Mouse (Mus musculus) splenic B cell, adult 2 months (primary cell): ENCODE data around the gene Pacs2.

ENCODE experiments used
- DNase-seq: peaks from one replicate; pipeline ENCODE4 v3.0.0-alpha.2; 2011; ENCODE audit warnings: low read depth, low spot score
- H3K27me3 ChIP-seq: 2 replicates; pipeline ENCODE4 v1.6.1; 2012; ENCODE audit warnings: mild to moderate bottlenecking, low read length, moderate library complexity, mixed read lengths; ENCODE audit not compliant: control insufficient read depth, poor library complexity, insufficient read depth, severe bottlenecking
- H3K36me3 ChIP-seq: 2 replicates; pipeline ENCODE4 v1.6.1; 2012; ENCODE audit warnings: mild to moderate bottlenecking, low read length, moderate library complexity, mixed read lengths; ENCODE audit not compliant: control insufficient read depth, poor library complexity, insufficient read depth, severe bottlenecking

Gene Pacs2

DNA sequence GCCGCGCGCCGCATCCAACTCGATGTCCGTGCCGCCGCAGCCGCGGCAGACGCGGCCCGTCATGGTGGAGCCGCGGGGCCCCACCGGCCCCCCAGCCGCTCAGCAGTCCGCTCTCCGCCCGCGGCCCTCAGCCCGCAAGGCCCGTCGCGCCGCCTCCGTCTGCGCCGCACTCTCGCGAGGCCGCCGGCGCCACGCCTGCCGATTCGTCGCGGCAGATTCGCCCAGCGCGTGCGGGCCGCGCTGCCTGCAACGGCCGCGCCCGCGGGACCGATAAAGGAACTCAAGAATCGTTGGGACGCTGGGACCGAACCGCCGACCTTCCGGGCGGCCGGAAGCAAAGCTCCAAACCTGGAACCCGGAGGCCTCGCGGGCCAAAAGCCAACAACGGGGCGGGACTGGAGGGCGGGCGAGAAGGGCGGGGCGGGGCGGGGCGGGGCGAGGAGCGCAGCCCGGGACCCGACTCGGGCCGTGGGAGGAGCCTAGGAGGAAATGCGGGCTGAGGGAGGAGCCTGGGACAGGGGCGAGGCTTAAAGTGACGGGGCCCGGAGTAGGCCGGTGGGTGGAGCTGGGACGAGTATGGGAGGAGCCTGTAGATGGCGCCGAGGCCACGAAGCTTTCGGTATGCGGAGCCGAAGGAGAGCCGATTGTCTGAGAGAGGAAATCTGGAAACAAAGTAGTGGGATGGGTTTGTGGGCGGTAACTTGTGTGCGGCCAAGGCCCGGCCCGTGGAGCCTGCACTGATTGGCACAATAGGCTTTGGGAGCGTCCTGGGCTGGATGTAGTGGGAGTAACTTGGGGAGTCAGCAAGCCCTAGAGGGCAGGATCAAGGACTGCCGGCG lies 13.8 kb upstream of the Pacs2 start, which contains the start of gene Brf1:
TSS of gene Brf1 (minus strand) at position 411 of the 839 bp plus-strand sequence.
- DNase-seq = peak; percentile 98
- Histone ChIP-seq H3K27me3 (no peaks in the 10 kb centered on the region), H3K36me3 (no peaks in the 10 kb centered on the region)

DNA sequence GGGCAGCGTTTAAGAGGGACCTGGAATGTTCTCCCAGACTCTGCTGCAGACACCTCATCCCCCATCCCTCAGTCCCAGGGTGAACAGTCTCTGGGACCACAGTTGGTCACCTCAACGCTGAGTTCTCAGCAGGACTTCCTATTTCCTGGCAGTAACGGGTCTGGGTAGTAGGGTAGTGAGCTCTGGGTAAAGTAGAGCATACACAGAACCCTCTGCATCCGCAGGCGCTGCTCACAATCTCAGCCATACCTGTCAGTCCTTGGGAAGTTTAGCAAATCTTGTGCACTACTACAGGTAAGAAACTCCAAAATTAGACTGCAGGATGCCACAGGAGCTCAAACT lies 13.2 kb upstream of the Pacs2 start:
- Histone ChIP-seq H3K36me3 (no peaks in the 10 kb centered on the region), H3K27me3 (no peaks in the 10 kb centered on the region)
- no peak for DNase-seq

DNA sequence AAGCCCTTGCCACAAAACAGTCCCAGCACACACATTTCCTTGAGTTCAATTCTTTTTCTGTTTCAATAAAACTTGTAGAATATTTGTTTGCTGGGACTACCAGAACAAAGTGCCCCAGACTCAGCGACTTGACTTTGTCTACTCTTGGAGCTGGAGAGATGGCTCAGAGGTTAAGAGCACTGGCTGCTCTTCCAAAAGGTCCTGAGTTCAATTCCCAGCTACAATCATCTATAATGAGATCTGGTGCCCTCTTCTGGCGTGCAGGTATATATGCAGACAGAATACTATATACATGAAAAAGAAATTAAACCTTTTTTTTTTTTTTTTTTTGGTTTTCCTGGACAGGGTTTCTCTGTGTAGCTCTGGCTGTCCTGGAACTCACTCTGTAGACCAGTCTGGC lies 11.6 kb upstream of the Pacs2 start:
- Histone ChIP-seq H3K36me3 (no peaks in the 10 kb centered on the region), H3K27me3 (no peaks in the 10 kb centered on the region)
- DNase-seq = peak; percentile 46

DNA sequence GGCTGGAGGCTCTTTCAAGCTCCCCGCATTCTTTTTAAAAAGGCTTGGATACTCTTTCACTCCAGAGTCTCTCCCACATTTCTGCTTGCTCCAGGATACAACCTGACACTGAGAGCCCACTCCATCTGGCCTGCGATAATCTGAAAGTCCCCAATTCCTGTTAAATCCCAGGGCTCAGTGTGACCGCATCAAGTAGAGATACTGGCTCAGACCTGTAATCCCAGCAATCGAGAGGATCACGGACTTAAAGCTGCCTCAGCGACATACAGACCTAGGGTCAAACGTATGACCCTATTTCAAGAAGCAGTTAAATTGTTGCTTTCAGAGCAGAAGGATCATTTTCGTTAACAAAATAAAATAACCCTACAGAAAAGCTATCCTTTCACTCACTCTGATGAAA lies 10.3 kb upstream of the Pacs2 start:
- Histone ChIP-seq H3K27me3 (no peaks in the 10 kb centered on the region), H3K36me3 (no peaks in the 10 kb centered on the region)

DNA sequence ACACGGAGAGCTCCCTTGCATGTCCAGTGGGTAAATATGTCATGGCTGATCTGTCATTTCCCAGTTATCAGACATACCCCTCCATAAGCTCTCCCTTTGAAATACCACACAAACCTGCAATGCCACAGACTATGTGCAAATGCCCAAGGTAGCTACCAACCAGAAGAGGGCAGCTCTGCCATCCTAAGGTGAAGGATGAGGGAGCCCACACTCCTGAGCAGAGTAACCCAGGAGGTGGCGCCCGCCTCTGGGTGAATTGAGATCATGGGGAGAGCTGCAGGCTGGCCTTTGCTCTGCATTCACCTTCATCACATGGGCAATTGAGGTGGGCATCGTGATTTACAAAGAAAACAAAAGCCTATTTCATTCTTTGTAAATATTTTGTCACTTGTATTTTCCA lies 9.3 kb upstream of the Pacs2 start:
- DNase-seq = peak; percentile 81
- Histone ChIP-seq H3K36me3 (no peaks in the 10 kb centered on the region), H3K27me3 (no peaks in the 10 kb centered on the region)

More for the DNA sequence above, 10.3 kb upstream of the Pacs2 start:
- no peak for DNase-seq

DNA sequence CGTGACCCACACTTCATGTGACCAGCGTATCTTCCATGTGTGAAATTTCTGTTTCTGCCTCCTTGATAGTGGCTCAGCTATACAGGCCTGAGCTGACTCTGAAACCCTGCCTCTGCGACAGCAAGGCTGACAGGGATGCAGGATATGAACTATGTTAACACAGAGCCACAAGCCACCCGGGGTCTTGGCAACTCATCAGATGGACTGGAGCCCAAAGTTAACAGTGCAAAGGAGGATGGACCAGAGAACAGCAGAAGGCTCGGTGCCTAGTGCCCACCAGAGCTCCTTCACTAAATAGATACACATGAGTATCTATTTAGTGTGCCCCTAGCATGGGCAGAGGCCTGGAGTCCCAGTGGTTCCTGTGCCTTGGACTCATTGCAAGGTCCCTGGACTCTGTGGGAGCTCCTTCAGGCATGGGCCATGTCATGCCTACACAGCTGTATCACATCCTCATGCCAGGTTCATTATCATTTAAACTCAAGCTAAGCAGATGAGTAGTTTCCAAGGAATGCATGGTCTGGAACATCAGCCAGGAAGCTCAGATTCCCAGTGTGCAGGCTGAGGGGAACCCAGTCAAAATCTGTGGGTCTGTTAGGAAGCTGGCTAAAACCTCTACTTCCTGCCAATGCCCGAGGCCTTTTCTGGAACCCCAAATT lies 2.5 kb upstream of the Pacs2 start:
- Histone ChIP-seq H3K27me3 (no peaks in the 10 kb centered on the region), H3K36me3 (no peaks in the 10 kb centered on the region)
- no peak for DNase-seq

DNA sequence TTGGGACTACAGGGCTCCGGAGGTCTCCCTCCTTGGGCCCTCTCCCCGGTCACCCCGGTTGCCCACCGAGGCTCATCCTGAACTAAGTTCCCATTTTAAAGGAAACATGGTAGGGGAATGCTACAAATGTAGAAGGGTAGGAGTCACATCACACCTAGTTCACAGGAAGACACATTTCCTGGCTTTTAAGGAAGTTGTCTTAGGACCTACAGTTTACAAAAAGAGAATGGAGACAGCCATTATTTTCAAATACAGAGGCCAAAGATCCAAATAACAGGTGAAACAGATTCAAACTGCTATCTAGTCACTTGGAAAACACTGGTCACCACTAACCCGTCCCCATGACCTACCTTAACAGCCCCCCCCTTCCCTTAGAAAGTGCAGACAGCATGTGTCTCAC lies 1.9 kb upstream of the Pacs2 start:
- no peak for DNase-seq
- Histone ChIP-seq H3K27me3 (no peaks in the 10 kb centered on the region), H3K36me3 (no peaks in the 10 kb centered on the region)

DNA sequence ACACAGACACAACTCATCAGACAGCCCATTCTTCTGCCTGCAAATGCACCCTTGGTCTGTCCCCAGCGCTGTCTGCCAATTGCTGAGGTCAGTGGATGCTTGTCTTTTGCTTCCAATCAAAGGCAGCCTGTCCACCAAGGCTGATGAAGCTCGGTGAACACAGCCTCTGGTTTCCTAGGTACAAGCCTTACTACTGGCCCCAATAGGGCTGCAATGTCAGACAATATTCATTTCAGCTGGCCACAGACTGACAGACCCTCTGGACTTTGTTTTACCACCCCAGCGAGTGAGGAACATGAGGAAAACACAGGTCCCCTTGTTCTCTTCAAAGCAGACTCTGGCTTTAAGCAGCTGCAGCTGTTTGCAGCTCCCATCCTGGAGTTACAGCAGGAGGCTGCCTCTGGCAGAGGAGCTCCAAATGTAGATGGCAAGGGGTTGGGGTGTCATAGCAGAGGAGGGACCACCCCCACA lies 1.3 kb upstream of the Pacs2 start:
- no peak for DNase-seq
- no peaks in the 10 kb centered on the region for H3K27me3 ChIP-seq
- H3K36me3 ChIP-seq = no peaks in the 10 kb centered on the region

DNA sequence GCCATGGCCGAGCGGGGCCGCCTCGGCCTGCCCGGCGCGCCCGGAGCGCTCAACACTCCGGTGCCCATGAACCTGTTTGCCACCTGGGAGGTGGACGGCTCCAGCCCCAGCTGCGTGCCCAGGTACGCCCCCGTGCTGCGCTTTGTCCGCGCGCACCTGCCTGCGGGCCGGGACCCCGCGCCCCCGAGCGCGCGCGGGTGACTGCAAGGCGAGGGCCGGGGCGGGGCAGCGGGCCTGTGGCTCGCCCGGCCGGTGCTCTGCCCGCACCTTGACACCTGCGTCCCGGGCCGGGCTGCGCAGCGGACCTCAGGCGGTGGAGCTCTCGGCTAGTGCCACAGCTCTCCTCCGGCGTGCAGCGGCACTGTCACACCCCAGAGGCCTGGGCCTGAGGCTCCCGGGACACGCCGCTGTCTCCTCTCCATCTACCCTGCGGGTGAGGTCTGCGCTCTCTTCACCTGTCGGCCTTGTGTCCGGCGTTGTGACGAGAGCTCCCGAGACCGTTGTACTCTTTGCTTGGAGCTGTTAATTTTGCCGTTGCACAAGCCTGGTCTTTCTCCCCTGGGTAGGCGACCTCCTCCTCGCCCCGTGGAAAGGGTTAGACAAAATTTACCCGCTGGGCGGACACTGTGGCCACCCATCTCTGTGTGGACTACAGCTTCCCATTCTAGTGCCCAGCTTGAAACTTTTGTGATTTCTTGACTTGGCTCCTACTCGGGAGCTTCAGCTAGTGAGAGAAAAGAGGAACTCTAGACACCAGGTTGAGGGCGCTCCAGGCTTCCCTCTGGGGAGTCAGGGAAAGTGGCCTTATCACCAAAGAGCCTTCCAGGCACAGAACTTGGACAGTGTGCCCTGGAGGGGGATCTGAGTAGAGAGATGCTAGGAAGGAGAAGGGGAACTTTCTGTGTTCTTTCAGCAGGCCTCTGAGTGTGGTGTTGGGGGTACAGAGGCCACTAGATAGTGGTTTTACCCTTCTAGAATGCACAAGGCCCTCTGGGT lies 551 bp downstream of the Pacs2 start:
- H3K36me3 ChIP-seq = no peaks in the 10 kb centered on the region
- no peaks in the 10 kb centered on the region for H3K27me3 ChIP-seq
- DNase-seq = peak; percentile 43

DNA sequence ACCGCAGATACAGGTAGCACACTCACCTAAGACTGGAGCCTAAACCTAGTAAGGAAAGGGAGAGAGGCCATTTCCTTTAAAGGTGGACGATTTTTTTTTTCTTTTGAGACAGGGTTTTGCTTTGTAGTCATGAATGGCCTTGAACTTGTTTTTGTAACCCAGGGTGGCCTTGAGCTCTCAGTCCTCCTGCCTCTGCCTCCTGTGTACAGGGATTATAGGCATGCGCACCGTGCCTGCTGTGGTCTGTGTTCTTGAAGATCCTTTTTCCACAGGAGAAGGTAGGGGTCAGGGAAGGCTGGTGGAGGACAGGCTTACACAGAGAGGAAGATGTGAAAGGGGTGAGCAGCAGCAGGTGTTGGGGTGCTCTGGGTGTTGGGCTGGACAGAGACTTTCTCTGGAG lies 1.6 kb downstream of the Pacs2 start:
- DNase-seq = no peak
- no peaks in the 10 kb centered on the region for H3K27me3 ChIP-seq
- no peaks in the 10 kb centered on the region for H3K36me3 ChIP-seq

DNA sequence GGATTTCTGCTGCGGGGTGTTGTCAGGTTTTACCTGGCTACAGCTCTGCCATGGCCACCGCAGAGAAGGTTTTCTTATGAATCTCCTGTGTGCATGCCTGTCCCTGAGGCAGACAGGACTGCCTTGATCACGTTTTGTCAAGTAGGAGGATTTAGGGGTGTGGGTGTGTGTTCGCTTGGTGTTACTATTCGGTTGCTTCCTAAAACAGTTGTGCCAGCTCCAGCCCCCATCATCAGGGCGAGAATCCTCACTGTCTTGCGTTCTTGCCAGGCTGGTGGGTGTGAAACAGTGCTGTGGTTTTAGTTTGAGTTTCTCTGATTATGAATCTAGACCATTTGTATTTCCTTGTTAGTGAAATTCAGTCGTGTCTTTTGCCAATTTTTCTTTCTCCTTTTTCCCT lies 2.7 kb downstream of the Pacs2 start:
- DNase-seq = no peak
- no peaks in the 10 kb centered on the region for H3K27me3 ChIP-seq
- no peaks in the 10 kb centered on the region for H3K36me3 ChIP-seq

DNA sequence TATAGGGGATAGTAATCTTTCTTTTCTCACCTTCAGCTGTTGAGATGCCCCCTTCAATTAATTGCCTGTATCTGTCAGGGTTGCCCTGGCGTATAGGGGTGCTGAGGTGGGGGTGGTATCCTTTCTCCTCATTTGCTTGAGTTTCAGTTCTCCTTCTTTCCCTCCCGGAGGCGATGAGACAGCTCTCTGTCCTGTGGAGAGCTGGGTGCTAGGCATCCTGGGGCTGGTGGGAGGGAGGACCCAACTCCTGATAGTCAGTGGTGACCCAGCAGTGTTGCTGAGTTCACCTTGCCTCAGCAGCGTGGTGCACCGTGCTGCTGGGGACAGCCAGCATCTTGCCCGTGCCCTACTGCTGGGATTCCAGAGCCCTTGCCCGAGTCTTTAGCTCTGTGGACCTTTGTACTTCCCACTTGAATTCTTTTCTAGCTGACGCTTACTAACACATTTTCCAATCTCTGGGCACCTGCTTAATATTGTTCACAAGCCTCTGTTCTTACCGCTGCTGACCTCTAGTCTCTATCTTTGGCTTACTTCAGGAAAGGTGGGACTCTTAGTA lies 3.2 kb downstream of the Pacs2 start:
- Histone ChIP-seq H3K27me3 (no peaks in the 10 kb centered on the region), H3K36me3 (no peaks in the 10 kb centered on the region)
- no peak for DNase-seq

DNA sequence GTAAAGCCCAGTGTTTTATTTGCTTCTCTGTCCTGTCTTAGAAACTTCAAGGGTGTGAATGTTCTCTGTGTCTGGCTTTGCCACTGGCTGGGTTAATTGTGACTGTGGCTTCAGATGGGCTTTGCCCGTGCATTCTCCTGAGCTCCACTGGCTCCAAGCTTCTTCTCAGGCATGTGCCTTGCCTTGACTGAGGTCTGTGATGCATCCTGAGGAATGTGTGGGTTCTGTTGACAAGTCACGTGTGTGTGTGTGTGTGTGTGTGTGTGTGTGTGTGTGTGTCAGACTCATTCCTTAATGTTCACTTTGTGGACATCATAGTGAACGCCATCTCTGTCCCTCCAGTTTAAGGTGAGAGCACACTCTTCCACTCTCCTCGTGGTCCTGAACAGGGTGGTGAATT lies 4.5 kb downstream of the Pacs2 start:
- no peak for DNase-seq
- H3K36me3 ChIP-seq = no peaks in the 10 kb centered on the region
- H3K27me3 ChIP-seq = no peaks in the 10 kb centered on the region

DNA sequence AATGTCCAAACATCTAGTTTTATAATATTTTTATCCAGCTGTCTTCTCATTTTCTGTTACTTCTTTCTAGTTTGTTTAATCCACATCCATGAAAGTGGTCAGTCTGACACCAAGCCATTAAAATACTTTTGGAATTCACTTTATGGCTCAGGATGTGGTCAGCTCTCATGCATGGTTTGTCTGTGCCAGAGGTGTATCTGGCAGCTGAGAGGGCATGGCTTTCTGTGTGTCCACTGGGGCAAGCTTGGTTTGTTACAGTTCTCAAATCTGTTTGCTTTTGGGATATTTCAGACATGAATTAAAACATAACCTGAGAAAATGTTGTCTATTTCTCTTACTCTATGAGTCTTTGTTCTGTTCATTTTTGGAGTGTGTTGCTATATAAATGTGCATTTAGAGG lies 7.2 kb downstream of the Pacs2 start:
- no peaks in the 10 kb centered on the region for H3K27me3 ChIP-seq
- no peaks in the 10 kb centered on the region for H3K36me3 ChIP-seq
- DNase-seq = no peak
